Mouse (Mus musculus) C2C12 (cell line): ENCODE data around the gene Samd4. TPM values are rescaled to one million over a fixed set of nuclear protein-coding genes. Genes with fewer than 3 reads are reported as not detected.

ENCODE experiments used
- H3K27me3 ChIP-seq: one replicate; pipeline ENCODE4 v1.6.1; 2011; ENCODE audit not compliant: control insufficient read depth, insufficient read depth, insufficient read length
- H3K36me3 ChIP-seq: one replicate; pipeline ENCODE4 v1.6.1; 2011; ENCODE audit not compliant: control insufficient read depth, insufficient read depth
- H3K4me3 ChIP-seq: one replicate; pipeline ENCODE4 v1.5.1; 2011; ENCODE audit warnings: mild to moderate bottlenecking, control low read depth; ENCODE audit not compliant: poor library complexity, insufficient read depth, severe bottlenecking
- H3K79me2 ChIP-seq: one replicate; pipeline ENCODE4 v1.6.1; 2011; ENCODE audit not compliant: control insufficient read depth, insufficient read depth
- H3K79me3 ChIP-seq: one replicate; pipeline ENCODE4 v1.6.1; 2011; ENCODE audit warnings: low read depth, control low read depth
- H3ac ChIP-seq: one replicate; pipeline ENCODE3; 2011; ENCODE audit warnings: low read depth; ENCODE audit not compliant: control insufficient read depth, insufficient read length
- CEBPB ChIP-seq: IDR thresholded peaks from one replicate; pipeline ENCODE4 v1.6.1; 2011; ENCODE audit warnings: low read depth, mild to moderate bottlenecking, control low read depth, moderate library complexity
- CTCF ChIP-seq: IDR thresholded peaks from one replicate; pipeline ENCODE4 v1.5.1; 2011; ENCODE audit not compliant: control insufficient read depth, insufficient read depth, insufficient read length
- FOSL1 ChIP-seq: IDR thresholded peaks from one replicate; pipeline ENCODE4 v1.8.0; 2011; ENCODE audit warnings: mild to moderate bottlenecking, low read length; ENCODE audit not compliant: poor library complexity, insufficient read depth, severe bottlenecking
- MAX ChIP-seq: IDR thresholded peaks from one replicate; pipeline ENCODE4 v1.6.1; 2011; ENCODE audit warnings: mild to moderate bottlenecking, control low read depth
- MYOD1 ChIP-seq: IDR thresholded peaks from one replicate; pipeline ENCODE4 v1.6.1; 2011; ENCODE audit warnings: low read depth; ENCODE audit not compliant: control insufficient read depth, insufficient read length
- MYOG ChIP-seq: IDR thresholded peaks from one replicate; pipeline ENCODE4 v1.6.1; 2011; ENCODE audit not compliant: control insufficient read depth, insufficient read length; ENCODE audit errors: extremely low read depth
- USF1 ChIP-seq: IDR thresholded peaks from one replicate; pipeline ENCODE4 v1.6.1; 2011; ENCODE audit warnings: low read depth, mild to moderate bottlenecking, control low read depth, moderate library complexity
- polyA plus RNA-seq: library from polyadenylated mRNA; unstranded; fragments of >200 nt; fragmentation: generic; extraction: Trizol; gene quantifications from one replicate; pipeline ENCODE4 v1.2.1, GENCODE M21; 2012; ENCODE audit warnings: missing spikeins

Samd4 gene
- polyA plus RNA-seq, 1 experiment: 9.9 TPM

DNA sequence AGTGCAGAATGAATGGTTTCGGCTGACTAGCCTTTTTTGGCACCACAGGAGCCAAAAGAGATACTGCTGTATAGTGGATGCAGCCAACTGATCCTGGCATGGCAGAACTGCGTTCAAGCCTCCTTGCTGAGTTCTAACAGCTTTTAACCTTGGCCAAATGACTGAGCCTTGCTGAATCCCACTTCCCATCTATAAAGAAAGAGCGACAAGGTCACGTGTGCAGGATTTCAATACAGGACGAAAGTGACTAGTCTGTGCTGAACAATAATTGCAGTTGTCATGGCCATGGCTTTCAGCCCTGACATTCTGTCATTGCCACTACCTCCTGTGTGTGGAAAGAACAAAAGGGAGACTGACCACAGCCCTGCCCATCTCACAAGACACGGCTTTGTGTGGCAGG, 99.5 kb downstream of the Samd4 start:
- H3K36me3 ChIP-seq: peaks cover 15% of the 10 kb centered on the region
- H3K27me3 ChIP-seq: no peaks in the 10 kb centered on the region
- H3ac ChIP-seq: no peak overlapping the region
- peaks cover 83% of the 10 kb centered on the region for H3K79me2 ChIP-seq
- TF ChIP-seq MAX (no peak), MYOG (no peak), FOSL1 (no peak), MYOD1 (no peak), CTCF (no peak)
- H3K4me3 ChIP-seq: no peak overlapping the region
- peaks cover 18% of the 10 kb centered on the region for H3K79me3 ChIP-seq

DNA sequence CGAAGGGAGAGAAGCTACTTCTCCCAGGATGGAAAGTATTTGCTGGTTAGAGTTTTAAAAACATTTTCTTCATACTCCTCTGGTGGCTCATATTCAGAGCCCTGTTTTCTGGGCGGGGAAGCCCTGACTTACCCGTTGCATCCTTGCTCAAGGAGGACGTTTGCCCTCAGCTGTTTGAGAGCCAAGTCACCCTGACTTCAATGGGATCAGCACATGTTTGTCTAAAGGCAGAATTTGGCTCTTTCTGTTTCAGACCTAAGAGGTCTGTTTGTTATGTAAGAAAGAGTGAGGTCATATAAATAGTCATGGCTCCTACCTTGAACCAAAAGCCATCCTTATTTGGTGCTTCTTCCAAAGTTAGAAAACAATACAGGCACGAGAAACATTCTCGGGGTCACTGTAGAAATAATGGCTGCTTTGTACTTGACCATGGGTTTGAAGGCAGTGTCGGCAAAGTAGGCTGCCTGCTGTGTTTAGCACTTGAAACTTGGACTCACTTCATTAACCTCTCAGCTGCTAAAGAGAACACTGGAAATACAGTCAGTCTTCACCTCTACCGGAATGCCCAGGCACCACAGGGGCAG, 102.0 kb downstream of the Samd4 start:
- H3ac ChIP-seq: no peak overlapping the region
- H3K4me3 ChIP-seq: no peak overlapping the region
- H3K27me3 ChIP-seq: no peaks in the 10 kb centered on the region
- peaks cover 71% of the 10 kb centered on the region for H3K79me2 ChIP-seq
- TF ChIP-seq CEBPB: no peak
- no peak for TF ChIP-seq CTCF
- TF ChIP-seq USF1: no peak
- no peak for TF ChIP-seq MAX
- TF ChIP-seq FOSL1: no peak
- TF ChIP-seq MYOD1: no peak
- TF ChIP-seq MYOG: no peak
- H3K79me3 ChIP-seq: peaks cover 16% of the 10 kb centered on the region
- H3K36me3 ChIP-seq: peaks cover 15% of the 10 kb centered on the region

DNA sequence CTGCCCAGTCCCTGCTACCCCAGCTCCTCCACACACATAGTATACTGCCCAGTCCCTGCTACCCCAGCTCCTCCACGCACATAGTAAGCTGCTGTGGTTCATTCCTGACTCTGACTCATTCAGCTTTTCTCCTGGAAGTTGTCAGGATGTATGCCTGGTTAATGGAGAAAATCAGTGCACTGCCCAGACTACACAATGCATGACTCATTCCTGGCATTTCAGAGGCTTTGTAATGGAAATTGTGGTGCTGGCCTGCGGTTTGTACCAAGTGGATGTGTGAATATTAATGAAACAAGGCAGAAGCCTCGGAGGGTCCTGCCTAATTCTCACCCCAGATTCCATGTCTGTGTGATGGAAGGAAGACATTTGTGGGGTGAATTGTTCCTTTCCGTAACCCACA, 107.0 kb downstream of the Samd4 start:
- Histone ChIP-seq H3K79me3 (peaks cover 18% of the 10 kb centered on the region), H3K27me3 (no peaks in the 10 kb centered on the region), H3K4me3 (no peak overlapping the region), H3K79me2 (peaks cover 64% of the 10 kb centered on the region), H3K36me3 (peaks cover 9% of the 10 kb centered on the region), H3ac (no peak overlapping the region)
- TF ChIP-seq FOSL1 (peak; percentile 80), CTCF (no peak), USF1 (no peak), MYOD1 (peak; percentile 28), MYOG (no peak)

DNA sequence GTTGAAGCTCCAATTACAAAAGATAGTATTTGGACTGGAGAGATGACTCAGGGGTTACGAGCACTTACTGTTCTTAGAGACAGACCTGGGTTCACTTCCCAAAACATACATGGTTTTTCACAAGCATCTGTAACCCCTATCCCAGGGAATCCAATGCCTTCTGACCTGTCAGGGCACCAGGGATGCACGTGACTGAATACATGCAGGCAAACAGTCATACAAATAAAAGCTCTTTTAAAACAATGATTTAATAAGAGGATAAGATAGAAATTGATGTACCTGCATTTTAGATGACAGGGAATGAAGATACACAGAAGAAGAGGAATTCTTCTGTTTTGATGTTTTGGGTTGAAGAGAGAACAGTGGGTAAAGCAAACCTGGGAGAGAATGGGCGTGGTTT, 107.8 kb downstream of the Samd4 start:
- Histone ChIP-seq H3K36me3 (peaks cover 5% of the 10 kb centered on the region), H3K79me3 (peaks cover 18% of the 10 kb centered on the region), H3ac (no peak overlapping the region), H3K27me3 (no peaks in the 10 kb centered on the region), H3K79me2 (peaks cover 63% of the 10 kb centered on the region), H3K4me3 (no peak overlapping the region)
- TF ChIP-seq MYOD1 (no peak), USF1 (peak; percentile 51)

DNA sequence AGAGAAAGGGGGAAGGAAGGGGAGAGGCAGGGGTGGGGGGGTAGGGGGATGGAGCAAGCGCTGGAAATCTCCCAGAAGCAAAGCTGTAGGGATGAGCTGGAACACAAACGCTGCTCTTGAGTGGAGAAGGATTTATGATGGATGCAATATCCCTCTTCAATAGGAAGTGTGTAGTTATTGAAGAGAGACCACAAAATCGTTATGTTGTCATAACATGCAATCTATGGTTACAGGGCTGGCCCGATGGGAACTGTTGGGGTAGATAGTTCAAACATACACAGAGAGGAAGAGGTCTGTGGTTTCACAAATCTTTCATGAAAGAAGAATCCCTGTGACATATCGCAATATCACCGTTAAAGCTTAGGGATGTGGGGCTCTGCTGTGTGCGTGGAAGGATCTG, 112.0 kb downstream of the Samd4 start:
- H3K4me3 ChIP-seq: no peak overlapping the region
- no peaks in the 10 kb centered on the region for H3K36me3 ChIP-seq
- H3ac ChIP-seq: no peak overlapping the region
- TF ChIP-seq CTCF: no peak
- peak; percentile 44 for TF ChIP-seq CEBPB
- H3K79me3 ChIP-seq: peaks cover 20% of the 10 kb centered on the region
- no peaks in the 10 kb centered on the region for H3K27me3 ChIP-seq
- H3K79me2 ChIP-seq: peaks cover 50% of the 10 kb centered on the region

DNA sequence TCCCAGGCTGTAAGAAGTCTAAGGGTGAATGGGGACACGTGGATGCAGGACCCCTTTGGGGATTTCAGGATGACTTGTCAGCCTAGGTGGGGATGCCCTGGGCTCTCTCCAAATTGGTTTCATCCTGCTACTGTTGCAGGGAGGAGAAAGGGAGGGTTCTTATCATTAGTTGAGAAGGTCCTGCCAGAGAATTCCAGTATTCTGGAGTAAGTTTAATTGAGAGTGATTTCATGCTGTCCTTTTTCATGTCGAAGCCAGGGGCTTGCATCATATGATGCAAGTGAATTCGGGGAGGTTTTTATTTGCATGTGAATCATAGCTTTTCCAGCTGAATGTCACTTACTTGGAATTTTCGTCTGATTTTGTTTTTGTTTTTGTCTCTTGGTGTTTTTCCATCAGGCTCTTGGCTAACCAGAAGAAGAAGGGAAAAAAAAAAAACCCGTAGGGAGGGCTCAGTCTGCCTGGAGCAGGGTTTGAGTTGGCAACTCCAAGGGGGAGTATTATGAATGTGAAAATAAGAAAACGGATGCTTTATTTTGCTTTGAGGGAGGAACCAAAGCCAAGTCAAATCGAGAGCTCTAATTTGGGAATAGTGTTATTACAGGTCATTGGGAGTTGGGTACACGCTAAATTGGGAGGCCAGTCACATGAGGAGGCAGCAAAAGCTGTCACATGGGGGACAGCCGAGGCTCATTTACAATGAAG, 116.8 kb downstream of the Samd4 start:
- H3K36me3 ChIP-seq: peaks cover 5% of the 10 kb centered on the region
- TF ChIP-seq MYOD1 (no peak), CEBPB (peak; percentile 83)
- H3ac ChIP-seq: no peak overlapping the region
- no peaks in the 10 kb centered on the region for H3K27me3 ChIP-seq
- H3K4me3 ChIP-seq: no peak overlapping the region
- peaks cover 61% of the 10 kb centered on the region for H3K79me2 ChIP-seq
- H3K79me3 ChIP-seq: peaks cover 20% of the 10 kb centered on the region
